22 mouse cellular contexts compared by ENCODE assay signal in the genomic region with DNA sequence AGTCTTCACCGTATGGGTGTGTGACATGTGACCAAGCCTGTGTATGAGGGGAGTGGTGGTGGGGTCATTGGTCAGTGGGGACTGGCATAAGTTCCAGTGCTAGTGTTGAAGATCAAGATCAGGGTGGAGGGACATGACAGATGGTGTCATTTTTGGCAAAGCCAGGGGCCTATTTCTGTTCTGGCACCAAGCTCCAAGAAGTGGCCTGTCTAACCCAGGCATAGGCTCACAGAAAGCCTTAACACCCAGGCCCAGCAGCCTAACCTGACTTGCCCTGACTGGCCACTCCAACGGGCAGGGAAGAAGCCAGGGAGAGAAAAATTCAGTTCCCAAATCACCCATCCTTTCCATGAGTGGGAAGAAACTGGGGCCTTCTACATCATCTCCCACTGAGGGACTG. TPM values are rescaled to one million over a fixed set of nuclear protein-coding genes. Genes with fewer than 3 reads are reported as not detected.
DNase-seq lines count a peak whose midpoint lies in the region; ATAC-seq and TF ChIP-seq lines count a peak whose summit lies in the region.
"Had no signal": no experiment of that assay in that cellular context is flagged by ENCODE, and none has a peak within 500 bp of the region (broad histone marks: within the 10 kb centered on the region; RNA-seq: fewer than 3 reads in every experiment).

No protein-coding gene starts in this region.

- ATAC-seq in liver, embryonic 12.5 days, result no peak
- ATAC-seq: forebrain, embryonic 14.5 days had no signal

- TF ChIP-seq CTCF in CH12.LX (conservative IDR thresholded peaks at IDR 0.05 in 1 of 2, IDR thresholded peaks at IDR 0.05 in 1 of 2; ENCODE audit: low read depth in 2 of 2, low read length in 2 of 2), result no peak

- DNase-seq in gastrocnemius, postnatal 14 days, result peak; percentile 33
- DNase-seq in gastrocnemius, postnatal 4 days (ENCODE audit: low spot score in 2 of 2), result no peak
- DNase-seq in CH12.LX (ENCODE audit: extremely low read depth), result no peak
- DNase-seq in cerebellum, adult 11-12 months, result peak; percentile 78
- DNase-seq in cerebellum, postnatal 14 days, result peak; percentile 52 to 73
- DNase-seq in adrenal gland, adult (ENCODE audit: inconsistent age in 2 of 2, low spot score in 1 of 2), result no peak
- no peak for DNase-seq in heart, postnatal 10 days
- DNase-seq: adrenal gland, adult 8-10 months; heart, adult 18-20 months; kidney, adult 18-20 months; kidney, postnatal 14 days; layer of hippocampus, postnatal 36 days; lung, postnatal 14 days; right cerebral cortex, postnatal 25 days had no signal

- no peak for TF ChIP-seq POLR2A in CH12.LX (IDR thresholded peaks at IDR 0.05; ENCODE audit: low read depth, low read length)

- H3K9ac ChIP-seq in CH12.LX (ENCODE audit: insufficient read depth, low read depth), result no peak overlapping the region; the same call in 1 of the 2 replicates
- H3K9ac ChIP-seq in liver, embryonic 12.5 days, result no peak overlapping the region
- H3K9ac ChIP-seq: heart, embryonic 15.5 days had no signal

- H3K4me3 ChIP-seq in CH12.LX (replicated peaks in 1 of 3; ENCODE audit: low read depth in 2 of 3, low read length in 2 of 3, poor library complexity in 1 of 3), result no peak overlapping the region
- H3K4me3 ChIP-seq in liver, embryonic 12.5 days, result no peak overlapping the region
- H3K4me3 ChIP-seq: embryonic facial prominence, embryonic 10.5 days; heart, embryonic 15.5 days; hindbrain, embryonic 10.5 days; layer of hippocampus, adult 2 months; megakaryocyte, embryonic 14.5 days had no signal

- H3K9me3 ChIP-seq in CH12.LX (replicated peaks; ENCODE audit: low read length), result no peaks in the 10 kb centered on the region
- no peaks in the 10 kb centered on the region for H3K9me3 ChIP-seq in liver, embryonic 12.5 days (replicated peaks)
- H3K9me3 ChIP-seq: embryonic facial prominence, embryonic 10.5 days; heart, embryonic 15.5 days; hindbrain, embryonic 10.5 days; megakaryocyte, embryonic 14.5 days had no signal

- 54% methylated on average over 2 of the region's 2 CpGs for WGBS in liver, embryonic 12.5 days (ENCODE audit: insufficient replicate concordance)

- H3K27me3 ChIP-seq in CH12.LX (replicated peaks), result no peaks in the 10 kb centered on the region
- H3K27me3 ChIP-seq in liver, embryonic 12.5 days (replicated peaks), result no peaks in the 10 kb centered on the region; the same call in 1 of the 2 replicates
- H3K27me3 ChIP-seq: heart, embryonic 15.5 days had no signal

- peaks cover 0 to 40% of the 10 kb centered on the region in 2 experiments for H3K36me3 ChIP-seq in CH12.LX (replicated peaks in 1 of 2; ENCODE audit: control insufficient read depth in 1 of 2, insufficient read depth in 1 of 2, low read length in 1 of 2)
- no peaks in the 10 kb centered on the region for H3K36me3 ChIP-seq in liver, embryonic 12.5 days
- H3K36me3 ChIP-seq: embryonic facial prominence, embryonic 10.5 days; heart, embryonic 15.5 days; hindbrain, embryonic 10.5 days had no signal

- no peak overlapping the region for H3K4me2 ChIP-seq in CH12.LX (ENCODE audit: insufficient read depth, low read depth, poor library complexity, severe bottlenecking)
- no peak overlapping the region for H3K4me2 ChIP-seq in liver, embryonic 12.5 days
- H3K4me2 ChIP-seq: heart, embryonic 15.5 days had no signal

- dilution Hi-C loops in CH12.LX (cut with MboI; ENCODE audit: extremely low pct_ligation_motif_present, extremely low pct_unique_long_range_greater_than_20kb, low sequenced_read_pairs), result no loop called here

- in situ Hi-C loops in CH12.LX (cut with MboI; ENCODE audit: low pct_ligation_motif_present, low pct_unique_long_range_greater_than_20kb, low sequenced_read_pairs), result no loop called here

- peaks cover 21% of the 10 kb centered on the region for H3K79me2 ChIP-seq in CH12.LX (replicated peaks; ENCODE audit: control insufficient read depth, extremely low read depth, insufficient read depth, poor library complexity, severe bottlenecking)

- TF ChIP-seq RAD21 in CH12.LX (IDR thresholded peaks at IDR 0.05; ENCODE audit: low read depth, low read length), result no peak

- peak overlapping the region; percentile 8; the same call in 1 of the 2 replicates for H3K27ac ChIP-seq in CH12.LX (ENCODE audit: insufficient read depth, low read depth)
- no peak overlapping the region for H3K27ac ChIP-seq in liver, embryonic 12.5 days
- H3K27ac ChIP-seq: embryonic facial prominence, embryonic 10.5 days; heart, embryonic 15.5 days; layer of hippocampus, adult 2 months had no signal

- TF ChIP-seq EP300 in CH12.LX (IDR thresholded peaks at IDR 0.05; ENCODE audit: low read length), result no peak

- H3K4me1 ChIP-seq in CH12.LX (ENCODE audit: control insufficient read depth in 1 of 2, insufficient read depth in 2 of 2), result peaks cover 51 to 89% of the 10 kb centered on the region in 2 experiments
- 0 out of 2 replicates have a peak, but pooled peaks cover 3% of the 10 kb centered on the region for H3K4me1 ChIP-seq in liver, embryonic 12.5 days

- intact Hi-C loops in gastrocnemius, postnatal 14 days (cut with DNase I; ENCODE audit: low total_unique reads), result no loop called here
- intact Hi-C loops in heart, postnatal 10 days (cut with DNase I), result no loop called here

TF ChIP-seq in CH12.LX, 34 proteins besides CTCF, POLR2A, EP300 and RAD21:
- TF ChIP-seq NRF1 (IDR thresholded peaks at IDR 0.05; ENCODE audit: low read depth, low read length) (no peak), MAZ (IDR thresholded peaks at IDR 0.05; ENCODE audit: low read depth, low read length) (no peak), ELF1 (IDR thresholded peaks at IDR 0.05; ENCODE audit: low read depth, low read length) (no peak), PAX5 (IDR thresholded peaks at IDR 0.05; ENCODE audit: low read length) (no peak), KAT2A (IDR thresholded peaks at IDR 0.05; ENCODE audit: insufficient replicate concordance, low read length) (no peak), GABPA (IDR thresholded peaks at IDR 0.05; ENCODE audit: insufficient replicate concordance, low read depth, low read length) (no peak), CHD2 (IDR thresholded peaks at IDR 0.05; ENCODE audit: low read length) (no peak), UBTF (IDR thresholded peaks at IDR 0.05; ENCODE audit: low read depth, low read length) (no peak), JUN (IDR thresholded peaks at IDR 0.05; ENCODE audit: insufficient read depth, low read depth, low read length) (no peak), MYC (IDR thresholded peaks at IDR 0.05; ENCODE audit: low read depth, low read length) (no peak; the same call in 1 of the 2 replicates), E2F4 (IDR thresholded peaks at IDR 0.05; ENCODE audit: insufficient replicate concordance, low read depth, low read length) (no peak), USF2 (conservative IDR thresholded peaks at IDR 0.05; ENCODE audit: low read depth, low read length) (no peak), MXI1 (IDR thresholded peaks at IDR 0.05; ENCODE audit: low read depth, low read length) (no peak), ZKSCAN1 (IDR thresholded peaks at IDR 0.05; ENCODE audit: borderline replicate concordance, low read depth, low read length) (no peak), TBP (conservative IDR thresholded peaks at IDR 0.05; ENCODE audit: low read depth, low read length) (no peak), NELFE (IDR thresholded peaks at IDR 0.05; ENCODE audit: low read depth, low read length) (no peak), SMC3 (IDR thresholded peaks at IDR 0.05; ENCODE audit: low read depth, low read length) (no peak), ZMIZ1 (IDR thresholded peaks at IDR 0.05; ENCODE audit: low read depth, low read length) (no peak)

RNA-seq across cellular contexts. Expression of a gene that starts 18.7 kb away (rescaled TPM):
- not detected for total RNA-seq in gastrocnemius, postnatal 14 days (2021)
- total RNA-seq in gastrocnemius, postnatal 4 days (2021), result under 1 TPM; 0.26 to 0.29 TPM
- total RNA-seq in CH12.LX (2012; rRNA removed) (8.7 and 9.9 TPM in 2 replicates), CH12.LX (2014; rRNA removed) (17.7 and 20.7 TPM in 2 replicates)
- 46.8 and 51.4 TPM in 2 replicates for polyA plus RNA-seq in CH12.LX (2012; ENCODE audit: insufficient read length, low read depth)
- 1 to 10 TPM in 1 of 2 experiments, under 1 TPM in 1; 0.87 to 1.1 TPM for total RNA-seq in heart, postnatal 10 days (2021)
- polyA plus RNA-seq in liver, embryonic 12.5 days (2016; fragmentation: Nextera tagmentation; extraction: Ambion mirVana), result 0.24 TPM in 1 of 2 replicates, not detected in the other
- total RNA-seq: layer of hippocampus, adult 2 months; layer of hippocampus, postnatal 36 days had no signal
- polyA plus RNA-seq: liver, embryonic 16.5 days had no signal

Comparison
In these comparisons a context has a peak if more than half of its experiments do, and no peak if none do; other contexts are left out.
1. DNase-seq: peak in gastrocnemius, postnatal 14 days (single experiment), cerebellum, adult 11-12 months (single experiment) and cerebellum, postnatal 14 days (2 of 2); none in gastrocnemius, postnatal 4 days (0 of 2), CH12.LX (single experiment), adrenal gland, adult (0 of 2) and heart, postnatal 10 days (0 of 2).
2. RNA of a gene that starts 18.7 kb away (total RNA-seq): 8.7 to 20.7 TPM in CH12.LX; 0.87 to 1.1 TPM in heart, postnatal 10 days, 0.26 to 0.29 TPM in gastrocnemius, postnatal 4 days and not detected in gastrocnemius, postnatal 14 days; every median in the first group is over 4 times any median in the second.